Mouse (Mus musculus) G1E (cell line): Measurements from ENCODE around the gene Cic.

Experiments
- CTCF ChIP-seq: IDR thresholded peaks from 2 replicates; pipeline ENCODE4 v1.5.1; 2012; ENCODE audit warnings: low read depth, low read length, inconsistent platforms, mixed read lengths
- GATA1 ChIP-seq: IDR thresholded peaks from 2 replicates; pipeline ENCODE4 v1.6.1; 2012; ENCODE audit warnings: borderline replicate concordance, low read length, inconsistent platforms, mixed read lengths
- GATA2 ChIP-seq: IDR thresholded peaks from 2 replicates; pipeline ENCODE4 v1.6.1; 2012; ENCODE audit warnings: low read depth, low read length, inconsistent platforms, borderline replicate concordance
- POLR2AphosphoS5 ChIP-seq: IDR thresholded peaks from 2 replicates; pipeline ENCODE4 v1.6.1; 2012; ENCODE audit warnings: low read depth, low read length, inconsistent platforms; ENCODE audit not compliant: insufficient replicate concordance
- TAL1 ChIP-seq: conservative IDR thresholded peaks from 2 replicates; pipeline ENCODE4 v1.6.1; 2012; ENCODE audit warnings: low read depth, low read length, inconsistent platforms, mixed read lengths

GRCm38 (mm10) chr7:25247498-25247897 is 20.0 kb upstream of the Cic start:
- TF ChIP-seq GATA1 = no peak
- no peak for TF ChIP-seq CTCF
- no peak for TF ChIP-seq POLR2AphosphoS5
- no peak for TF ChIP-seq GATA2
- TF ChIP-seq TAL1 = no peak
